Mouse (Mus musculus) E14TG2a.4 (cell line): ENCODE measurements around the gene Slc35d2.

ENCODE experiments used
- CTCF ChIP-seq: conservative IDR thresholded peaks from 2 replicates; pipeline ENCODE4 v1.5.1; 2014; ENCODE audit warnings: low read length
- POU5F1 ChIP-seq: IDR thresholded peaks from 2 replicates; pipeline ENCODE4 v1.6.1; 2014; ENCODE audit warnings: low read length, borderline replicate concordance

- TF ChIP-seq CTCF (peak; percentile 85), POU5F1 (no peak)
Observed at GRCm38 (mm10) chr13:64093341-64093740, 35.8 kb downstream of the Slc35d2 start.
